Mouse (Mus musculus): Measurements from ENCODE around the gene Npb.
"Not testable (repeated sequence)": the region's sequence is repeated elsewhere in the genome, so short reads cannot be mapped to it uniquely, and the experiment has no call there.

The Npb gene

GRCm38 (mm10) chr11:120608241-120609034, at the start of gene Npb:
Npb (plus strand) TSS chr11:120608477.
- DNase-seq, result no peak

- not testable (repeated sequence) for DNase-seq
Observed at GRCm38 (mm10) chr11:120558843-120559242, 49.4 kb upstream of the Npb start.

GRCm38 (mm10) chr11:120560952-120561728, 47.1 kb upstream of the Npb start:
- DNase-seq, result no peak

DNA sequence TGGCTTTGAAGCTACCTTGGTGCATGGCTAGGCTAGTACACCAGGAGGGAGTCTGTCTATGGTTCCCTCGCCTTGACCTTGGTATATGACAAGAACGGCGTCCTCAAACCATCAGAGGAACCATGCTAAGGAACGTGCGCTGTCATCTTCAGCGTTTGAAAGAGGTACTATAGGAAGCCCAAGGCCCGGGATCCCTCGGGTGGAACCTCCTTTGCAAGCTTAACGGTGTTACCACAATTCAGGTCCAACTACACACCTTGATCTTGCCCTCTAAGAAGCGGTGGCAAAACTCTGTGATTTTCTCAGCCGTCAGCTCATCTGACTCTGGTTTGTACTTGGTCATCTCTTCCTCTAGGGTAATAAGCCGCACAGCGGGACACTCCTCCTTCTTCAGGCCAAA, 45.3 kb upstream of the Npb start:
- no peak for DNase-seq

GRCm38 (mm10) chr11:120565114-120565513, 43.2 kb upstream of the Npb start:
- no peak for DNase-seq

- DNase-seq, result no peak
Observed at GRCm38 (mm10) chr11:120568324-120568723, 40.0 kb upstream of the Npb start.

GRCm38 (mm10) chr11:120571122-120571521, 37.2 kb upstream of the Npb start:
- DNase-seq, result no peak

DNA sequence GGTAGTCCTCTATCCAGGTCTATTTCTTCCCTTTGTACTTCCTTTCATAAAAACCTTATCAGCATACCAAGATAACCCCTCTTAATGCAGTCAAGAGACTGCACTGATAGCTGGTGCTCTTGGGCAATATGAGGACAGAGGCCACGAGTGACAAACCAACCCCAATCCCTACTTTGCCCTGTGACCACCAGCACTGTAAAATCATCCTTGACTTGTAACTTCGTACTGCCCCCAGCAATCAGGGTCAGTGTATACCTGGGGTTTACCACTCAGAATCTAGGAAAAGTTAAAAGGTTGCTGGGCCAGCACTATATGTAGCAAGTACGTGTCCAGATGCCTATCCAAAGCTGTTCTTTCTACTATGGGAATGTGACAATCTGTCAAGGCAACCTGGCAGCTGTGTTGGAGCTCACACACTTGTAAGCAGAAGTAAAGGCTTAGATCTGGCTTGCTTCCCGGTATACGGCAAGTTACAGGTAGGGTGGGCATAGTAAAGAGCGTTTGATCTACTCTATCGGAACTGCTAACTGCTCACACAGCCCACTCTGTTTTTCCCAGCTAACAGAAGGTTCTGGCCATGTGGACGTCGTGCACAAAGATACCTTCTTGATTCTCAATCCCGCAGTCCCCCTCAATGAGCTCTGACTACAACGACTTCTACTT, 36.4 kb upstream of the Npb start:
- no peak for DNase-seq

DNA sequence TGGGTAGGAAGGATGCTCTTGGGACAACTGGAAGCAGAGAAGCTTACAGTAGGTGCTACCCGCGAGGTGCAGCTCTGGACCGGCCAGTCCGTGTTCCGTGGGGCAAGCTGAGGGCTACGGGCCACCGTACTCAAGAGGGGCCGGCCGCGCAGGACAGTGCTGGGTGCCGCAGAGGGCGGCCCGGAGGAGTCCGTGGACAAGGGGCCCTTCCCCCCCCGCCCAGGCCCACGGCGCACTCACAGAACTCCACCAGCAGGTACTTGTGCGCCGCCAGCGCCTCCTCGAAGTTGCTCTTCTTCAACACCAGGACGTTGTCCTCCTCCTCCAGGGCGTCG, 35.9 kb upstream of the Npb start:
- no peak for DNase-seq

- peak; percentile 99 for DNase-seq
Observed at GRCm38 (mm10) chr11:120572752-120573584, 35.3 kb upstream of the Npb start, which contains the start of gene P4hb. P4hb (minus strand) TSS chr11:120573253.

DNA sequence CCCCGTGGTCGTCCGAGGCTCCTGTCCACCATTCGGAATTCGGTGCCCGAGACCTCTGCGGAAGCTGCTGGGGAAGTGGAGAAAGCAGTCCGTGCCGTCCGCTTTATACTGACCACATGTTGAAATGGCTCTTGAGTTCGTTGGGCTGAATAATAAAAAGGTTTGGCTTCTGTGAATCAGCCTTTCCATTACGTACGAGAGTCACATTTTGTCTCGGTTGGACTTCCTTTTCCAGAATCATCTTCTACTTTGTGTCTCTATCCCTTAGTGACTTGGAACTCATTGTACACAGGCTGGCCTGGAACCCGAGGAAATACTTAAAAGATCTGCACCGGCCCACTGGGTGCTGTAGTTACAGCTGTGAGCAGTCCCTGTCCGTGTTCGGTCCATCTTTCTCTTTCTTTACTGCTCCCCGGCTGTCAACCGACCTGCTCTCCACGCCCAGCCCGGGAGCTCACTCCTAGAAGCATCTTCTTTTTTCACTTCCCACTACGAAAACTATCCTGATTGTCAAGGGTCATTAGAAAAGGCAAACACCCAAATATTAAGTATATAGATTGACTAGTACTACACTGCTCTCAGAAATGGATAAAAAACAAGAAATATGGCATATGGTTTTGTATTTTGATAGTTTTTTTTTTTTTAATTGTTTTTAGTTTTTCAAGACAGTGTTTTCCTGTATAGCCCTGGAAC, 34.5 kb upstream of the Npb start:
- no peak for DNase-seq

- no peak for DNase-seq
Observed at GRCm38 (mm10) chr11:120574278-120574600, 34.0 kb upstream of the Npb start.

- DNase-seq, result no peak
Observed at GRCm38 (mm10) chr11:120575046-120575445, 33.2 kb upstream of the Npb start.

DNA sequence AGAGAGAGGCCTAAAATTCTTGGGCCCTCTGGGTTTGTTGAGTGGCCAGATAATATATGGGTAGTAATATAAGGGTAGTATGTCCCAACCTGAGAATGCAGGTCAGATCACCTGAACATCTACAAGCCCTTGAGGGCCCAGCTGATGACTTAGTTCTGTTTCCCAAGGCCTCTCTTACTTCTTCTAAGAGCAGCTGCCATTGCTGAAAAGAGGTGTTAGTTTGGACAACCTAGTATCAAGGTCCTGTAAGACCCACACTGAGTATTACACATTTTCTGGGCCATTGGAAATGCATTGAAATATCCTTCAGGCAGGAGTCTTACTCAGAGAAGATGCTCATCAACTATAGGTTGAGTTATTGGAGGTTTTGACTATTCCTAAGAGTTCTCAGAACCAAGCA, 32.3 kb upstream of the Npb start:
- DNase-seq, result no peak

DNA sequence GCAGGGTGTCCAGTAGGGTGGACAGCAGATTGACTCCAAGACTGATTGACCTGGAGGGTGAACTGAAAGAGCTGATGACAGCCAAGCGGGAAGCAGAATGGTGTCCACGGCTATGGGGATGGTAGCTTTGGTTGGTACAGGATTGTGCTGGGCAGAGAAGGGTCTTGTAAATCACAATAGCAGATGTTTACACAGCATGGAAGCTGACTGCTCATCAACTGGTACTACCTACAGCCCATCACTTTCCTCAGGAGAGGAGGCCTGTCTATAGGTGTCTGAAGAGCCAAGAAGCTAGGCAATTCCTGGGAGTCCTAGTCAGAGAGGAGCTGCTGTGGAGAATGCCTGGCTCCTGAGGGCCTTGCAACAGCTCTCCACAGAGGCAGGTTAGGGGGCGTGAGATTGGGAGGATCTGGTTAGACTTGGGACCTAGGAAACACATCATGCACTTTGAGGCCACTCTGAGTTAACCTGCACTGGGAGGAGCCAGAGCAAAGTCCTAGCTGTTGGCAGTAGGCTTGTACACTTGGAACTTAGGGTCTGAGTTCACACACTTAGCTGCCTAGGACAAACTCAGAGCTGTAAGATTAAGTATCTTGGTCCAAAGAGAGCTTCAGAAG, 31.8 kb upstream of the Npb start:
- DNase-seq, result no peak

- DNase-seq, result peak; percentile 37
Observed at GRCm38 (mm10) chr11:120577211-120578023, 30.9 kb upstream of the Npb start.

- no peak for DNase-seq
Observed at GRCm38 (mm10) chr11:120578024-120578693, 30.1 kb upstream of the Npb start.

DNA sequence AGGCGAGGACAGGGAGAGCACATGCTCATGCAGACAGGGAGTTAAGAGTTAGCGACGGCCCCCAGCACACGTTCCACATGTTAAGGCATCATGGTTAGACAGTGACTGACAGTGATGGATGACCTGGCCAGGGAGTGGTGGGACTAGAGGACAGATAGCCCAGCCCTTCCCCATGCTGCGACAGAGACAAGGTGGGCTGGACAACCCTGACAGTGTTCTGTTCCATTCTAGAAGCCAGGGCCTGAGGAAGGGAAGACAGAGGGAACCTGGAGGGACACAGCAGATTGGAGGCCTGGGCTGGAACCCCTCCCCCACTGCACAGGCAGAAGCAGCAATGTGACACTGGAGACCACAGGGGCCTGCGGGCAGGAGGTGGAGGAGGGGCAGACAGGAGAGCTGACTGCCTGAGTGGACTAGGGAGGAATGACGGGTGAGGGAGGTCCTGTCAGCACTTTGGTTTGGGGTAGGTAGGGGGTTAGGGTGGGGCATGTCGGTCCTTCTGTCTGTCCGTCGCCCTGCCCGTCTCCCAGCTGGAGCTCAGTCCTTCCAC, 29.5 kb upstream of the Npb start:
- no peak for DNase-seq

DNA sequence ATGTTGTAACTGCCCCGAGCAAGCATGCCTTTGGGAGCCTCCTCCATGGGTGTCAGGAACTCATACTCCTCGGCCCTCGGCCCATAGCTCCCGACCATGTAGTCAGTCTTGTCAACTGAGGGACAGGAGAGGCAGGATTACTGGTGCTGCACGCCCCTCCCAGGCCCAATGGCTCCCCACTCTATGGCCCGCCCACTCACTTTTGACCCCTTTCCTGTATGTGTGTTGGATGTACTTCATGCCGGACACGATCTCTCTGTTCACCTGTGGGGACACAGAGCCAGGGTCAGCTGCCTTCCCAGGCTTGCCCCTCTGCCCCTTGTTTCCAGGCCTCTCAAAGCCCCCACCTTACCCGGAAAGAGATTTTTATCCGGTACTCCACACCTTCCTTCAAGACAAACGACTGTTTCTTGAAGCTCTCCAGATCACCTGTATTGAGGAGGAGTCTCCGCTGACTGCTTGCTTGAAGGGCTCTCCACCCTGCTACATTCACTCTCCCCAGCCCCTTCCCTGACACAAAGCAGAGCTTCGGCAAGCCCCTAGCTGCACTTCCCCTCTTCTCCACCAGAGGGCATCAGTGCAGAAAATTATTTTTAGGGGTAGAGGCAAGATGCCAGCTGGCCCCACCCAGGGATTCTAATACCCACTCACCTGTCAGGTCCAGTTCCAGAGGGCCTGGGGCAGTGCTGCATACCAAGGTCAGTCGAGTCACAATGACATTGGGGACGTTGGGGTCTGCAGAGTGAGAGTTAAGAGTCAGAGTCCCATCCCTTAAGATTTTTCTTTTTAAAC, 28.8 kb upstream of the Npb start:
- peak; percentile 79 for DNase-seq
